Mouse (Mus musculus) gastrocnemius, postnatal 25 days (tissue): ENCODE data around the gene Olfr513. TPM values are rescaled to one million over a fixed set of nuclear protein-coding genes. Genes with fewer than 3 reads are reported as not detected.

ENCODE experiments used
- DNase-seq: peaks from one replicate; pipeline ENCODE4 v3.0.0; 2022
- long read RNA-seq, 2 experiments: library from polyadenylated mRNA; stranded (forward); transcript quantifications; one replicate each; pipeline ENCODE4 v2.0.0; 2021
- total RNA-seq, 2 experiments: library from RNA; stranded (reverse); gene quantifications; 1 replicate in 1 of 2; 2 replicates in 1 of 2; pipeline ENCODE4 v1.2.3; 2021

Olfr513 gene
- not detected for total RNA-seq
- long read RNA-seq, experiment 1, result 0 reads
- long read RNA-seq, experiment 2, result 0 reads

GRCm38 (mm10) chr7:108750673-108751072 is at the start of gene Olfr513:
Olfr513 (plus strand) TSS chr7:108750973.
- DNase-seq, result no peak

- DNase-seq, result no peak
Observed at GRCm38 (mm10) chr7:108713020-108713419, 37.8 kb upstream of the Olfr513 start, which contains the start of gene Olfr512. Olfr512 (plus strand) TSS chr7:108713320.

GRCm38 (mm10) chr7:108760411-108760810 is 9.6 kb downstream of the Olfr513 start:
- DNase-seq, result no peak

GRCm38 (mm10) chr7:108797205-108797933 is 46.6 kb downstream of the Olfr513 start:
- DNase-seq, result no peak

Other genes starting within 250 kb of the Olfr513 start
- gene Olfr502, start 225.9 kb upstream of the Olfr513 start, total RNA-seq, result not detected
- not detected for gene Olfr503, start 206.4 kb upstream of the Olfr513 start, total RNA-seq
- not detected for gene Olfr504, start 185.2 kb upstream of the Olfr513 start, total RNA-seq
- gene Olfr506, start 140.2 kb upstream of the Olfr513 start, total RNA-seq, result not detected
- gene Olfr507, start 129.2 kb upstream of the Olfr513 start, total RNA-seq, result not detected
- gene Olfr508, start 121.0 kb upstream of the Olfr513 start, total RNA-seq, result not detected
- not detected for gene Olfr509, start 99.1 kb upstream of the Olfr513 start, total RNA-seq
- gene Olfr510, start 84.6 kb upstream of the Olfr513 start, total RNA-seq, result not detected
- not detected for gene Olfr512, start 37.7 kb upstream of the Olfr513 start, total RNA-seq
- gene Olfr514, start 75.0 kb downstream of the Olfr513 start, total RNA-seq, result not detected
- not detected for gene Olfr516, start 99.6 kb downstream of the Olfr513 start, total RNA-seq
- gene Olfr517, start 121.4 kb downstream of the Olfr513 start, total RNA-seq, result not detected
- gene Olfr518, start 134.0 kb downstream of the Olfr513 start, total RNA-seq, result not detected
- not detected for gene Olfr519, start 143.4 kb downstream of the Olfr513 start, total RNA-seq
- 1 to 10 TPM in 1 of 2 experiments, under 1 TPM in 1; 0.75 to 1.6 TPM for gene Nlrp10, start 179.2 kb downstream of the Olfr513 start, total RNA-seq
- 10 to 100 TPM; 86.5 to 98.1 TPM for gene Eif3f, start 183.4 kb downstream of the Olfr513 start, total RNA-seq
- under 1 TPM; 0.69 to 0.70 TPM for gene Tub, start 199.4 kb downstream of the Olfr513 start, total RNA-seq